Mouse (Mus musculus) hindlimb bud, embryonic 11.5 days (tissue): ENCODE measurements around the gene Chchd2.

Experiments
- DNase-seq: peaks from one replicate; pipeline ENCODE4 v3.0.0-alpha.2; 2012; ENCODE audit warnings: low read depth, low spot score; ENCODE audit errors: extremely low spot score

Chchd2 gene

GRCm38 (mm10) chr5:129879888-129880287 lies 7.4 kb downstream of the Chchd2 start:
- DNase-seq = no peak

- no peak for DNase-seq
These were observed 8.3 kb downstream of the Chchd2 start for GRCm38 (mm10) chr5:129878946-129879345.

- DNase-seq = no peak
These were observed 9.4 kb downstream of the Chchd2 start for GRCm38 (mm10) chr5:129877731-129878455.

- no peak for DNase-seq
These were observed 12.2 kb downstream of the Chchd2 start for GRCm38 (mm10) chr5:129875098-129875497.

GRCm38 (mm10) chr5:129873942-129874341 lies 13.3 kb downstream of the Chchd2 start:
- no peak for DNase-seq

GRCm38 (mm10) chr5:129871238-129871637 lies 16.0 kb downstream of the Chchd2 start:
- no peak for DNase-seq

- no peak for DNase-seq
These were observed 17.9 kb downstream of the Chchd2 start for GRCm38 (mm10) chr5:129869238-129869995.

GRCm38 (mm10) chr5:129865841-129866240 lies 21.4 kb downstream of the Chchd2 start:
- no peak for DNase-seq

GRCm38 (mm10) chr5:129864467-129864866 lies 22.8 kb downstream of the Chchd2 start:
- no peak for DNase-seq

GRCm38 (mm10) chr5:129862325-129862724 lies 24.9 kb downstream of the Chchd2 start:
- DNase-seq = no peak

GRCm38 (mm10) chr5:129856414-129856813 lies 30.9 kb downstream of the Chchd2 start:
- DNase-seq = no peak

GRCm38 (mm10) chr5:129855163-129855562 lies 32.1 kb downstream of the Chchd2 start:
- no peak for DNase-seq

GRCm38 (mm10) chr5:129847558-129847820 lies 39.8 kb downstream of the Chchd2 start:
- DNase-seq = no peak

- peak; percentile 96 for DNase-seq
These were observed 40.3 kb downstream of the Chchd2 start, which contains the start of gene Sumf2 for GRCm38 (mm10) chr5:129846752-129847557. Gene Sumf2, plus strand, starts transcription at chr5:129846986.

- DNase-seq = no peak
These were observed 42.4 kb downstream of the Chchd2 start for GRCm38 (mm10) chr5:129844848-129845247.
